Mouse (Mus musculus): ENCODE measurements around the gene Hsf5.

Gene Hsf5

DNA sequence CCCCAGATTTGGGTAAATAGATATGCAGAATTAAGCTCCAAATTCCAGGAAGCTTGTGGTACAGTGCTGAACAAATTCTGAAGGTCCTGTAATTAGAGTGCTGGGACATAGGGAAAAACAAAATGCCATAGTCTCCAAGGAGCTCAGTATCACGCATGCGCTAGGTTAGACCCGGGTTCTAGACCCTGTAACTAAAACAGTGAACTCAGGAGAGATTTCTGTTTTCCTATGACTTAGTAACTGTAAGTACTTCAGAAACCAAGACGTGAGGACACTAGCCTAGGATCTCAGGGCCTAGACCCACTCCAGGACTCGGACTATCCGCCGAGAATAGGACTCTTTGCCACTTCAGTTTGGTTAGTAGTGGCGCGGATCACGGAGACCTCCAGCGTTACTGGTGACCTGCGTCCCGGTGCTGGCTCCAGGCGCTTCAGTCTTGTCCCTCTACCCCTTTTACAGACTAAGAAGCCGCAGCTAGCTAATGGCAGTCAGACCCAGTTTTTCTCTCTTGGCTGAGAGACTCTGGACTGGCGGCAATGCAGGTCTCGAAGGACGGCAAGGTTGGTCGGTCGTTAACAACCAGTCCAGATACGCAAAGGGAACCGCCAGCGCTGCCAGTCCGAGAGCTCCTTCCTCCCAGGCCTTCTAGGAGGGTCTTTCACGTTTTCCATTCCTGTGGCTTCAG lies 26.0 kb upstream of the Hsf5 start:
- peak; percentile 21 for DNase-seq (ENCODE audit: low spot score)

- DNase-seq (ENCODE audit: low spot score): peak; percentile 96
Observed at GRCm38 (mm10) chr11:87591526-87592353, 25.2 kb upstream of the Hsf5 start, which contains the start of gene Mtmr4. Gene Mtmr4, plus strand, starts transcription at chr11:87592162.

- no peak for DNase-seq (ENCODE audit: low spot score)
Observed at GRCm38 (mm10) chr11:87592354-87592695, 24.6 kb upstream of the Hsf5 start.

- DNase-seq (ENCODE audit: low spot score): no peak
Observed at GRCm38 (mm10) chr11:87592713-87593598, 24.0 kb upstream of the Hsf5 start.

GRCm38 (mm10) chr11:87595327-87595841 lies 21.6 kb upstream of the Hsf5 start:
- DNase-seq (ENCODE audit: low spot score): peak; percentile 67

- DNase-seq (ENCODE audit: low spot score): no peak
Observed at GRCm38 (mm10) chr11:87595976-87596375, 21.0 kb upstream of the Hsf5 start.

- DNase-seq (ENCODE audit: low spot score): no peak
Observed at GRCm38 (mm10) chr11:87596492-87596891, 20.5 kb upstream of the Hsf5 start.

- no peak for DNase-seq (ENCODE audit: low spot score)
Observed at GRCm38 (mm10) chr11:87597061-87597460, 19.9 kb upstream of the Hsf5 start.

GRCm38 (mm10) chr11:87599395-87600089 lies 17.4 kb upstream of the Hsf5 start:
- DNase-seq (ENCODE audit: low spot score): no peak

- DNase-seq (ENCODE audit: low spot score): no peak
Observed at GRCm38 (mm10) chr11:87600322-87600853, 16.6 kb upstream of the Hsf5 start.

- no peak for DNase-seq (ENCODE audit: low spot score)
Observed at GRCm38 (mm10) chr11:87602234-87602633, 14.7 kb upstream of the Hsf5 start.

DNA sequence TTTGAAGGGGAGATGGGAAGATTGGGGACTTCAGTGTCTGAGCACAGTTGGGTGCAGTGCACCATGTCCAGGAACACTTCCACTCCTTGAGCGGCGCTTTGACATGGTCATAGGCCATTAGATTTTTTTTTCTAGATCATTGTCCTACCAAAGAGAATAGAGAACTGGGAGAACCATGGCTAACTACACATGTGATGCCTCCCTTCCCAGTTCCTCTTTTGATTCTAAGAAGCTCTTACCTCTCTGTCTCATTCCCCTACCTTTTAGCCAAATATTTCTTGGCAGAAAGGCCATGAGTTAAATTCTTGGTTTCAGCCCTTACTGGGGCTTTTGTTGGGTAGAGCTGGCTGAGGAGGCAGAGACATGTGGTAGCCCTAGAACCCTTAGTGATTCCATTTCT lies 13.4 kb upstream of the Hsf5 start:
- no peak for DNase-seq (ENCODE audit: low spot score)

- no peak for DNase-seq (ENCODE audit: low spot score)
Observed at GRCm38 (mm10) chr11:87609264-87609663, 7.7 kb upstream of the Hsf5 start.

GRCm38 (mm10) chr11:87611547-87611946 lies 5.4 kb upstream of the Hsf5 start:
- DNase-seq (ENCODE audit: low spot score): no peak

DNA sequence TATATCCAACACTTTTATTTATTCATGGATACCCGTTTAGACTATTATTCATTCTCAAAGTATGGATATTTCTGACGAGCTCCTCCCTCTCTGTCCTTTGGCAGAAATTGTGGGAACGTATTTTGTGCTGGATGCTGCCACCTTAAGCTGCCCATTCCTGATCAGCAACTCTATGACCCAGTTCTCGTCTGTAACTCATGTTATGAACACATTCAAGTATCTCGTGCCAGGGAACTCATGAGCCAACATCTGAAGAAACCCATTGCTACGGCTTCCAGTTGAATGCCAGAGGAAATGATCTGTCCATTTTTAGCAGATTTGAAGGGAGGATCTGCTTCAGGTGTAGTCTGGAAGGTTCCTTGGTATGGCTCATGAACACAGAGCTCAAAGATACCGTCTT lies 3.0 kb upstream of the Hsf5 start:
- DNase-seq (ENCODE audit: low spot score): no peak

DNA sequence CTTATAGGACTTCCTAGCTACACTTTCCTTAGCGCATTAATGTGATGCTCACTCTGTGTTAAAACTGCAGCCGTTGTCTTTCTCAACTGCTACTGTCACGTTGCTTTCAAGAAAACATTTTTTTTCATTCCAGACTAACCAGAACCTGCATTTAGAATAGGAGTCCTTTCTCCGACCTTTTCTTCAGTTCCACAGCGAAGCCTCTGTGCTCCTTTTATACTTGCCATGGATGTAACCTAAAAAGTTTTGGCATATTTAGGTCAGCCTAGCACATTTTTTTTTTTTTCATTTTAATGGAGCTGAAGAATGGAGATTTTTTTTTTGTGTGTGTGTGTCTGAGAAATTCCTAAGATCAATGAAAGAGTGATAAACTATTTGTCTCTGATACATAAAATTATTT lies 1.4 kb upstream of the Hsf5 start:
- DNase-seq (ENCODE audit: low spot score): no peak

DNA sequence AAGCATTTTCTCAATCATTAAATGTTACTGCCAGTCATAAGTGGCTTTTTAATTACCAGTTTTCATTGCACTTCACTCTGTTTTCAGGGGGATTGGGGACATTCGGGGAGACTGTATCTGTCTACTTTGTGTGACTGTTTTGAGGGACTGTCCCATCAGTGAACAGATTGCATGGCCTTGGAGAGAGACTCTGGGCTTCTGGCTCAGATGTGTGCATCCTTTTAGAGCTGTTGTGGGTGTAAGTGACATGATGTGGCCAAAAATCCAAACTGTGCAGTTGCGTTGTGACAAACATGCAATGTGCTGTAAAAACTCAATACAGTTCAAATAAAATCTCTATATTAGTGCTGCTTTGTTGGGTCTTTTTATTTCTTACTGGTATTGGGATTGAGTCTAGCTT lies 1.0 kb upstream of the Hsf5 start:
- no peak for DNase-seq (ENCODE audit: low spot score)

GRCm38 (mm10) chr11:87617606-87618005 lies 642 bp downstream of the Hsf5 start:
- no peak for DNase-seq (ENCODE audit: low spot score)

DNA sequence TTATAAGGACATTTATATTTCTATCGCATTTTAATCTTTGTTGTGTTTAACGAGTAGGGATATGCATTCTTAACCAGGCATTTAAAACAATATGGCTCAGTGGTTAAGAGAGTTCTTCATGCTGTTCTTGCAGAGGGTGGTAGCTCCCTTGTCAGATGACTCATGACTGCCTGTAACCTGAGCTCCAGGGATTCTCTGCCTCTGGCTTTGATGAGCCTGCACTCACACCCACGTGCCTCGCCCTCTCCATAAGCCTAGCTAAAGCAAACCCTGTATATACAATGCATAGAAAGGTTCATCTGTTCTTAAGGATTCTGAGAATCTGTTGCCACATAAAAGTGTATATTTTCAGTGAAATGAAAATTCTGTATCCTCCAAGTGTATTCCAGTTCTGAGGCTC lies 6.2 kb downstream of the Hsf5 start:
- no peak for DNase-seq (ENCODE audit: low spot score)

- peak; percentile 27 for DNase-seq (ENCODE audit: low spot score)
Observed at GRCm38 (mm10) chr11:87629859-87630258, 12.9 kb downstream of the Hsf5 start.

DNA sequence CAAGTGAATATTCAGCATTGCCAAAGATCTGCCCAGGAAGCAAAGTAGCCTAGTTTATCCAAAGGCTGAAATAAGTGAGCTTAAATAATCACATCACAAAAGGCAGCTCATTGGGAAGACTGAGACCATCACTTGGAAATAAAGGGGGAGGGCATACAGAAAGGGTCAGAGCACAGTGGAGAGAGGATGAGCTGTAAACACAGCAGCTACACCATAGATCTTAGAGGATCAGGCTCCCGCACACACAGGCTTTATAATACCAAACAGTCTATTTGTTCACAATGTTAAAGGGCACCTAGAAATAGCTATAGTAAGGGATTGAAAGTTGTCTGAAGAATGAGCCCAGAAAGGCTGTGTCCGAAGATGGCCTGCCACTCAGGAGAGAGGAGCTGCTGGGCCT lies 21.8 kb downstream of the Hsf5 start:
- no peak for DNase-seq (ENCODE audit: low spot score)
